Mouse (Mus musculus) left cerebral cortex, postnatal 25 days (tissue): Measurements from ENCODE around the gene Gbp2b. TPM values are rescaled to one million over a fixed set of nuclear protein-coding genes. Genes with fewer than 3 reads are reported as not detected.
"Not testable (repeated sequence)": the region's sequence is repeated elsewhere in the genome, so short reads cannot be mapped to it uniquely, and the experiment has no call there.

Source experiments
- DNase-seq, 2 experiments: peaks; one replicate each; pipeline ENCODE4 v3.0.0; 2022; ENCODE audit warnings: low spot score in 2 of 2, mixed read lengths in 1 of 2
- intact Hi-C: fragments of 180-260 bp; cut with DNase I; formaldehyde crosslinking; loops from one replicate; pipeline ENCODE4 v1.15.1; 2025
- total RNA-seq, 2 experiments: library from RNA; stranded (reverse); gene quantifications; 2 replicates each; pipeline ENCODE4 v1.2.3; 2021

Gene Gbp2b
- not detected for total RNA-seq

GRCm38 (mm10) chr3:142594547-142594946, at the start of gene Gbp2b:
Gbp2b (plus strand) TSS chr3:142594847.
- intact Hi-C loops, result no loop called here
- DNase-seq, result no peak

GRCm38 (mm10) chr3:142546690-142547089, 48.0 kb upstream of the Gbp2b start:
- DNase-seq, result no peak
- intact Hi-C loops, result no loop called here

- DNase-seq, result no peak
- intact Hi-C loops, result no loop called here
Measured at GRCm38 (mm10) chr3:142550052-142550676, 44.5 kb upstream of the Gbp2b start.

GRCm38 (mm10) chr3:142554601-142555000, 40.0 kb upstream of the Gbp2b start:
- no peak for DNase-seq
- intact Hi-C loops, result no loop called here

GRCm38 (mm10) chr3:142555623-142556022, 39.0 kb upstream of the Gbp2b start:
- intact Hi-C loops, result no loop called here
- no peak for DNase-seq

GRCm38 (mm10) chr3:142559632-142560228, 34.9 kb upstream of the Gbp2b start, which contains the start of gene Gbp3:
Gbp3 (plus strand) TSS chr3:142560026.
- intact Hi-C loops, result loop anchor here (1.0 kb wide), 1 partner anchor 66 kb away; the partner anchor contains the start of gene Gbp5
- DNase-seq, result peak in 1 of 2 experiments; percentile 8

GRCm38 (mm10) chr3:142560296-142560948, 34.2 kb upstream of the Gbp2b start:
- intact Hi-C loops, result loop anchor here (1.0 kb wide), 1 partner anchor 67 kb away; the partner anchor contains the start of gene Gbp5
- peak; percentile 70 to 76 for DNase-seq

GRCm38 (mm10) chr3:142561045-142561646, 33.5 kb upstream of the Gbp2b start:
- no peak for DNase-seq
- intact Hi-C loops, result no loop called here

- DNase-seq, result no peak
- intact Hi-C loops, result no loop called here
Measured at GRCm38 (mm10) chr3:142561666-142562065, 33.0 kb upstream of the Gbp2b start.

GRCm38 (mm10) chr3:142567490-142567889, 27.2 kb upstream of the Gbp2b start:
- DNase-seq, intact Hi-C loops: not testable (repeated sequence)

- intact Hi-C loops, result loop anchor here (5.0 kb wide), 1 partner anchor 52 kb away; the partner anchor contains the start of gene Gbp2
- no peak for DNase-seq
Measured at GRCm38 (mm10) chr3:142570738-142571137, 23.9 kb upstream of the Gbp2b start.

- no peak for DNase-seq
- intact Hi-C loops, result no loop called here
Measured at GRCm38 (mm10) chr3:142577108-142577507, 17.5 kb upstream of the Gbp2b start.

GRCm38 (mm10) chr3:142578342-142578741, 16.3 kb upstream of the Gbp2b start:
- intact Hi-C loops, result no loop called here
- no peak for DNase-seq

- intact Hi-C loops, result no loop called here
Measured at GRCm38 (mm10) chr3:142583067-142583466, 11.6 kb upstream of the Gbp2b start.

GRCm38 (mm10) chr3:142587386-142587785, 7.3 kb upstream of the Gbp2b start:
- intact Hi-C loops, result no loop called here
- no peak for DNase-seq

More at GRCm38 (mm10) chr3:142583067-142583466, 11.6 kb upstream of the Gbp2b start:
- DNase-seq, result no peak

- intact Hi-C loops, result no loop called here
- DNase-seq, result no peak
Measured at GRCm38 (mm10) chr3:142588888-142589287, 5.8 kb upstream of the Gbp2b start.

GRCm38 (mm10) chr3:142590431-142591067, 4.1 kb upstream of the Gbp2b start:
- no peak for DNase-seq
- intact Hi-C loops, result no loop called here

- intact Hi-C loops, result no loop called here
- DNase-seq, result no peak
Measured at GRCm38 (mm10) chr3:142597923-142598322, 3.3 kb downstream of the Gbp2b start.

- DNase-seq, result no peak
- intact Hi-C loops, result no loop called here
Measured at GRCm38 (mm10) chr3:142601675-142602074, 7.0 kb downstream of the Gbp2b start.

GRCm38 (mm10) chr3:142618658-142619057, 24.0 kb downstream of the Gbp2b start:
- DNase-seq, result peak in 1 of 2 experiments; percentile 22
- intact Hi-C loops, result no loop called here
